Mouse (Mus musculus) thymus, postnatal 25 days (tissue): ENCODE data around the gene Ephx4.

ENCODE experiments used
- DNase-seq: peaks from one replicate; pipeline ENCODE4 v3.0.0; 2022

The Ephx4 gene

DNA sequence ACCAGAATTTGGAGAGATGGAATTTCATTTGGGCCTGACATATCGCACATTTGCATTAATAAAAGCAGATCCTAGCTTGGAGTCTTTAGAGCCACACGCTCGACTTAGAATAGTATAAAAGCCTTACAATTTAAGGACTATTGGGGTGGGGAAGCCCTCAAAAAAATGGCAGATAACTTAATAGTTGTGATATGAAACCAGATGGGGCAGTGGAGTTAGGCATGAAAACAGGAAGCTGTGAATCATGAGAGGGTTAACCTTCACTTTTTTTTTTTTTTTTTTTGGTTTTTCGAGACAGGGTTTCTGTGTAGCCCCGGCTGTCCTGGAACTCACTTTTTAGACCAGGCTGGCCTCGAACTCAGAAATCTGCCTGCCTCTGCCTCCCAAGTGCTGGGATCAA, 33.6 kb downstream of the Ephx4 start:
- no peak for DNase-seq

- DNase-seq = no peak
Measured at GRCm38 (mm10) chr5:107436587-107437209, 34.2 kb downstream of the Ephx4 start.

- DNase-seq = peak; percentile 94
Measured at GRCm38 (mm10) chr5:107437464-107438281, 35.1 kb downstream of the Ephx4 start, which contains the start of gene Btbd8. Gene Btbd8, plus strand, starts transcription at chr5:107437997.

DNA sequence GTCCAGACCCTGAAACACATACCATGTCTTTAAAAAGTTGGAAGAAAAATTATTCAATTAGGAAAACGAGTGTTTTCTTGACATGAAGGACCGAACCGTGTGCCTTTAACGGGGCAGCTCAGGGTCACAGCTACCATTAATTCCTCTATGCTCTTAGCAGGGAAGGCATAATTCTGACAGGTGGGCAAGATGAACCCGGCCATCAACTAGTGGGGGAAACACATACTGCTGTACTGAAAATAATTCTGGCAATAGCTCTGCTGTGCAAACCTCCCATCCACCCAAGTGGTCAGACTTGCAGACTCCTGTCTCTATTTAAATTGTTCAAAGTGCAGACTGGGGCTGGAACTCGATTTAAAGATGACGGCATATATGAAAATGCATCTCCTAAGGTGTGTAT, 35.8 kb downstream of the Ephx4 start:
- DNase-seq = no peak

DNA sequence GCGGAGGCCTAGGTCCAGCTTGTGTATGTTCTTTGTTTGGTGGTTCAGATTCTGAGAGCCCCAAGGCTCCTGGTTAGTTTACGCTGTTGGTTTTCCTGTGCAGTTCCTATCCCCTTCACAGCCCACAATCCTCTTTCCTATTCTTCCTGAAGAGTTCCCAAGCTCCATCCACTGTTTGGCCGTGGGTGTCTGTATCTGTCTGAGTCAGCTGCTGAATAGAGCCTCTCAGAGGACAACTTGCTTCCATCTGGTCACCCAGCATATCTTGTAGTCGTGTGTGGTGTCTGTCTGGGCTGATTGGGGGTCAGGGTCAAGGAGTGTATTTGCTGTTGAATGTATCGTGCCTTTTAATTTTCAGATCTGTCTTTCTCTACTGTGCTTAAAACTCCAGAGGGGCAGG, 39.3 kb downstream of the Ephx4 start:
- no peak for DNase-seq

DNA sequence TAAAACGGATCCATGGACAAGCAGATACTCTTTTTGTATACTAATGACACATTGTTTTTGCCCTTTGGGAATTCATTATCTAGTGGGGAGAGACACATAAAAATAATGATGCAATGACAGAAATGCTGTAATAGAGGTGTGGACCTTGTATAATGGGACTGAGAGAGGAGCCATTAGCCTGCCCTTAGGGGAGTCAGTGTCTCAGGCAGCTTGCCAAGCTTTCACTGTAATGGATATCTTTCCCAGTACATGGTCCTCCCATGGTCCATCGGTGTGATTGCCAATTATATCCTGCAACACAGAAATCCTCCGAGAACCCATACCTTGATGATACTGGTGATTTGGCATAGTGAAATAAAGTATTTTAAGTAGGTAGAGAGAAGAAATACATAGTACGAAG, 41.7 kb downstream of the Ephx4 start:
- no peak for DNase-seq

- DNase-seq = no peak
Measured at GRCm38 (mm10) chr5:107447977-107448376, 45.4 kb downstream of the Ephx4 start.

DNA sequence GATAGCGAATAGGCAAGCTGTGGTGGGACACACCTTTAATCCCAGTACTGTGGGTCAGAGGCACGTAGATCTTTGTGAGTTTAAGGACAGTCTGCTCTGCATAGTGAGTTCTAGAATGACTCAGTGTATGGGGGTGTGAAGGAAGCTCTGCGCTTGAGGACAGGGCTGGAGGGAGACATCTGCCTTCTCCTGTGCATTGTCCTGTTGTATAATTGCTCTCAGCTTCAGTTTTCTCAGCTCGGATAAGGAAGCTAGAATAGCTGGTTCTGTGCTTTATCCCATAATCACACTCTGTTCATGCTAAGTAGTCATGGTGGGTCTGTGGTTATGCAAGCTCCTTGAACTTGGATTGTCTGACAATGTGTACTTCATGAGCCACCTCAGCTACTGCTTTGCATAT, 46.2 kb downstream of the Ephx4 start:
- no peak for DNase-seq

DNA sequence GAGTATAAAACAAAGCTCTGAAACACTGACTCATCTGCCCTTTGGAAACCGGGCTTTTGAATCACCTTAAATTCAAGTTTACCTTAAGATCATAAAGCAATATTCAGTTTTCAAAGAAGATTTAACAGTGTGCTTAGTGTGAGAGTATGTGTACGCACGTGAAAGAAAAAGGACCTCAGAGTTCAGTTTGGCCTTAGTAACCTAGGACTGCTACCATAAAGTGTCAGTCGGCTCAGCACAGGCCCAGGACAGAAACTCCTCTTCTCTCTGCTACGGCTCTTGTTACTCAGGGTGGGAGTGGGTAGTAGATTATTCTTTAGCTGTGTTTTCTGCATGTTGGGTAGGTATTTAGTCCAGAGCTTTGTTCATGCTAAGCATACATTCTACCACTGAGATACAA, 47.1 kb downstream of the Ephx4 start:
- DNase-seq = no peak

GRCm38 (mm10) chr5:107450299-107450698, 47.8 kb downstream of the Ephx4 start:
- no peak for DNase-seq

DNA sequence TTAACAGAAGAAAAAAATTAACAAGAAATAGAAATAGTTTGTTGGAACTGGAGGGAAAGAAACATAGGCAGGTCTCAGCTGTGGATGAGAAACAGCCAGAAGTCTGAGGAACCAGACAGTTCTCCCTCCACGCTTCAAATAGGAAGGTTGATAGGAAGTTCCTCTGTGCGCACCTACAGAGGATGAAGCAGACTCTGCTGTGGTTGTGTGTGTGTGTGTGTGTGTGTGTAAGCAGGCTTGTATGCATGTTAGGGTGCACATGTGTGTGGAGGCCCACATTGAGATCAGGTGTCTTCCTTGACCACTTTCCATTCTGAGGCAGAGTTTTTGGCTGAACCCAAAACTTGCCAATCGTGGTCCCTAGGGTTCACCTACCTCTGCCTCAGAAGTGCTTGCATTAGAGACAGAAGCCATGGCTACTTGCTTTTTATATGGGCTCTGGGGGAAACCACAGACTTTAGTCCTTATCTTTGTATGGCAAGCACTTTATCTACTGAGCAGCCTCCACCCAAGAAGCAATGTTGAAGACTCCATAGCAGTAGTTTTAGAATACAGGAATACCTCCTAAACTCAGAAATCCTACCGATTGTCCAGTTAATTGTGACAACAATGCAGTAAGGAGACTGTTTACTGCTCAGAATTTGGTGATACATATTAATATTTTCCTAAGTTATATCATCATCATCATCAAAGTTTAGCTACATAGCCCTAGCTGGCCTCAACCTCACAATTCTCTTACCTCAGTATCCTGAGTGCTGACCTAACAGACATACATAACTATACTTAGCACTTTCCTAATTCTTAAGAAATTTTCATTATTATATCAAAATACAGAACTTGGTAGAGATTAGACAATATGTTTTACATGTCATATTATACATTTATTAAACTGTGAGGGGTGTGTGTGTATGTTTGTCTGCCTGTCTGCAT, 59.9 kb downstream of the Ephx4 start:
- DNase-seq = no peak

GRCm38 (mm10) chr5:107466501-107466900, 64.0 kb downstream of the Ephx4 start:
- DNase-seq = no peak

- DNase-seq = no peak
Measured at GRCm38 (mm10) chr5:107467098-107467497, 64.6 kb downstream of the Ephx4 start.

DNA sequence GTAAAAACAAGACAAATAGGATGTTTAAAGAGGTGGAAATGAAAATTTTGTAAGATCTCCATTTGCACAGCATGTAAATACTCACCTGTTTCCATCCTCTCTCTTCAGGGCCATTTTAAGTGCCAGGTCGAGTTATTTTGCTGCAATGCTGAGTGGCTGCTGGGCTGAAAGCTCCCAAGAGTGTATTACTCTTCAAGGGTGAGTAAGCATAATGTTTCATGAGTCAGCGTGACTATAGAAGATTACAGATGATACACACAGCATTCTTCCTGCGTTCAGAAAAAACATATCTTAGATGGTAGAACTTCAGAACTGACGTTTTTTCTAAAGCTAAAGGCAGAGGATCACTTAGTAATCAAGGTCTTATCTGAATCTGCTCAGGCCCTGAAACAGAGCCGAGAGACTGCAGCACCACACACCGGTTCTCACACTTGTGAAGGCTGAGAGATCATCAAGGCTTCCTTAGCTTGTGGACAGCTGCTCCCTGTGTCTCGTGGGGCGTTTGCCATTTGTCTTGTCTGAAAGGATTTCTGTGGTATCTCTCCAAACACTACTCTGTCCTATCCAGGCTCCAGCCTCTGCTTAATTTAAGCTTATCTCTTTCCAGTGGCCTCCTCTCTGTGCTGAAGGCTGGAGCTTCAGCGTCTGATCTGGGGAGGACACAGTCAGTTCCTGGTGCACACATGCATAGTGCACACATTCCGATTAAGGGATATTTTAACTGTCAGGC, 68.2 kb downstream of the Ephx4 start:
- DNase-seq = no peak
